Mouse (Mus musculus) myocyte (in vitro differentiated cells): Measurements from ENCODE around the gene Plxna4.
"Not testable (repeated sequence)": the region's sequence is repeated elsewhere in the genome, so short reads cannot be mapped to it uniquely, and the experiment has no call there.

Source experiments
- CEBPB ChIP-seq: IDR thresholded peaks from 2 replicates; pipeline ENCODE4 v1.6.1; 2011; ENCODE audit warnings: mild to moderate bottlenecking, moderate library complexity; ENCODE audit not compliant: poor library complexity, insufficient read depth, severe bottlenecking
- E2F4 ChIP-seq: IDR thresholded peaks from one replicate; pipeline ENCODE4 v1.6.1; 2011; ENCODE audit warnings: mild to moderate bottlenecking, control low read depth, moderate library complexity; ENCODE audit not compliant: insufficient read depth
- MAX ChIP-seq: IDR thresholded peaks from one replicate; pipeline ENCODE4 v1.6.1; 2011; ENCODE audit warnings: low read depth, mild to moderate bottlenecking, control low read depth
- POLR2A ChIP-seq: IDR thresholded peaks from one replicate; pipeline ENCODE4 v1.6.1; 2011; ENCODE audit warnings: low read depth, mild to moderate bottlenecking, control low read depth, moderate library complexity; ENCODE audit not compliant: insufficient read length
- POLR2AphosphoS2 ChIP-seq: IDR thresholded peaks from one replicate; pipeline ENCODE4 v1.6.1; 2011; ENCODE audit warnings: low read depth, control low read depth; ENCODE audit not compliant: insufficient read length
- SRF ChIP-seq: IDR thresholded peaks from one replicate; pipeline ENCODE4 v1.6.1; 2011; ENCODE audit warnings: low read depth; ENCODE audit not compliant: control insufficient read depth, insufficient read length
- TCF12 ChIP-seq: IDR thresholded peaks from one replicate; pipeline ENCODE4 v1.6.1; 2011; ENCODE audit warnings: mild to moderate bottlenecking, control low read depth; ENCODE audit not compliant: poor library complexity, insufficient read depth, severe bottlenecking
- USF1 ChIP-seq: IDR thresholded peaks from one replicate; pipeline ENCODE4 v1.6.1; 2011; ENCODE audit warnings: low read depth, mild to moderate bottlenecking, control low read depth, moderate library complexity

- not testable (repeated sequence) for TF ChIP-seq POLR2A, TCF12, USF1, MAX, POLR2AphosphoS2, SRF, E2F4, CEBPB
These were observed 86.8 kb downstream of the Plxna4 start for GRCm38 (mm10) chr6:32501186-32501585.
